Mouse (Mus musculus): ENCODE data around the gene Zcchc24. TPM values are rescaled to one million over a fixed set of nuclear protein-coding genes. Genes with fewer than 3 reads are reported as not detected.

Zcchc24 gene
- polyA plus RNA-seq, 1 experiment from 2014 or later = 10.3 TPM

DNA sequence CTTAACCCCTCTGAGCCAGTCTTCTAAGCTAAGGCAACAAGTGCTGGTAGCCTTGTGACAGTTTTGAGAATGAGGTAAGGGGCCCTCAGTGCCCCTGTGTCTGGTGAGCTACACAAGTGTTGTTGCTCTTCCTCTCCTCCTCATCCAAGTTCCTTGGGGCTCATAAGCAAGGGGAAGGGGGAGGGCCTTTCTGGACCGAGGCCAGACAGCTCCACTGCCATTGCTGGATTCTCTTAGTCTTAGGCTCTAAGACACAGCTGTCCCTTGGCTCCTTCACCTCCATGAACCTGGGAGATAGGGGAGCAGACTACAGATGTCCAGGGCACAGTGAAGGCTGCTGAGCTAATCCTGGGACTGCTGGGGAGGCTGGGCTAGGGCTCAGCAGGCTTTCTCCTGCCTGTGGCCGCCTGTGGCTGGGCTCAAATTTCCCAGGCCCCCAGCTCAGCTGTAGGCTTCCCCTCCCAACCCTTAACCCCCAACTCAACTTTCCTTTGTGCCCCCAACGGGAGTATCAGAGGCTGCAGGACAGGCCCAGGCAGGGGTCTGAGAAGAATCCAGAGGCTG, 34.5 kb upstream of the Zcchc24 start:
- Histone ChIP-seq H3K9ac (ENCODE audit: low read depth, low read length) (no peak overlapping the region), H3K36me3 (ENCODE audit: control insufficient read depth, insufficient read depth) (no peaks in the 10 kb centered on the region), H3K4me1 (replicated peaks; ENCODE audit: control insufficient read depth, insufficient read depth, low read length) (no peaks in the 10 kb centered on the region), H3K4me2 (replicated peaks; ENCODE audit: low read depth) (no peak overlapping the region), H3K27me3 (replicated peaks; ENCODE audit: control insufficient read depth, insufficient read depth, low read length) (no peaks in the 10 kb centered on the region), H3K9me3 (ENCODE audit: control insufficient read depth) (no peaks in the 10 kb centered on the region), H3K4me3 (ENCODE audit: low read depth, low read length) (no peak overlapping the region), H3K27ac (ENCODE audit: low read depth, low read length) (no peak overlapping the region)
- 65% methylated on average over 3 of the region's 3 CpGs for WGBS
- no peak for TF ChIP-seq CTCF (IDR thresholded peaks at IDR 0.05; ENCODE audit: low read depth)
- no peak for ATAC-seq

- Histone ChIP-seq H3K9ac (ENCODE audit: low read depth, low read length) (no peak overlapping the region), H3K4me1 (replicated peaks; ENCODE audit: control insufficient read depth, insufficient read depth, low read length) (no peaks in the 10 kb centered on the region), H3K36me3 (ENCODE audit: control insufficient read depth, insufficient read depth) (no peaks in the 10 kb centered on the region), H3K27ac (ENCODE audit: low read depth, low read length) (no peak overlapping the region), H3K27me3 (replicated peaks; ENCODE audit: control insufficient read depth, insufficient read depth, low read length) (no peaks in the 10 kb centered on the region), H3K4me3 (ENCODE audit: low read depth, low read length) (no peak overlapping the region), H3K4me2 (replicated peaks; ENCODE audit: low read depth) (no peak overlapping the region), H3K9me3 (ENCODE audit: control insufficient read depth) (no peaks in the 10 kb centered on the region)
- no peak for TF ChIP-seq CTCF (IDR thresholded peaks at IDR 0.05; ENCODE audit: low read depth)
- ATAC-seq = no peak
Measured at GRCm38 (mm10) chr14:25802511-25802910, 33.7 kb upstream of the Zcchc24 start.

GRCm38 (mm10) chr14:25800166-25800960, 31.5 kb upstream of the Zcchc24 start:
- Histone ChIP-seq H3K27me3 (replicated peaks; ENCODE audit: control insufficient read depth, insufficient read depth, low read length) (no peaks in the 10 kb centered on the region), H3K36me3 (ENCODE audit: control insufficient read depth, insufficient read depth) (no peaks in the 10 kb centered on the region), H3K9me3 (ENCODE audit: control insufficient read depth) (no peaks in the 10 kb centered on the region), H3K27ac (ENCODE audit: low read depth, low read length) (no peak overlapping the region), H3K9ac (ENCODE audit: low read depth, low read length) (no peak overlapping the region), H3K4me1 (replicated peaks; ENCODE audit: control insufficient read depth, insufficient read depth, low read length) (no peaks in the 10 kb centered on the region), H3K4me3 (ENCODE audit: low read depth, low read length) (no peak overlapping the region), H3K4me2 (replicated peaks; ENCODE audit: low read depth) (peak overlapping the region; percentile 9; the same call in 1 of the 2 replicates)
- 18% methylated on average over 19 of the region's 19 CpGs for WGBS
- peak; percentile 50; the same call in 1 of the 2 replicates for ATAC-seq
- TF ChIP-seq CTCF (IDR thresholded peaks at IDR 0.05; ENCODE audit: low read depth) = peak; percentile 97

DNA sequence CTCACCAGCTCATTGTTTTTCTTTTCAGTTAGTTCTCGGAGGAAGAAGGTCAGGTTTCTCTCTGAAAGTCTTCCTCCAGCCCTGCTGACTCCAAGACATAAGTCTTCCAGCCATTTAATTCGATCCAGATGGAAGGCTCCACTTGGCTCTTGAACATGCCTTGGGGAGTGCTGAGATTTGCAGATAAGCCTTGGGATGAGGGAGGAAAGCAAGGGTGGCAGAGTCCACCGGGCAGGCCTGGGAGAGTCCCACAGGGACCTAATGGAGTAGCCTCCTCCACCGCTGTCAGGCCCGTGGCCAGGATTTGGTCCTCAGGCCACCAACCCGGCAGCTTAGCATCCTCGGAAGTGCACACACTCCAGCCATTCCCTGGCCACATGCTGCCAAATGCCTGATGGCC, 27.8 kb upstream of the Zcchc24 start:
- Histone ChIP-seq H3K27ac (ENCODE audit: low read depth, low read length) (no peak overlapping the region), H3K9me3 (ENCODE audit: control insufficient read depth) (no peaks in the 10 kb centered on the region), H3K36me3 (ENCODE audit: control insufficient read depth, insufficient read depth) (no peaks in the 10 kb centered on the region), H3K4me3 (ENCODE audit: low read depth, low read length) (no peak overlapping the region), H3K9ac (ENCODE audit: low read depth, low read length) (no peak overlapping the region), H3K4me1 (replicated peaks; ENCODE audit: control insufficient read depth, insufficient read depth, low read length) (no peaks in the 10 kb centered on the region), H3K4me2 (replicated peaks; ENCODE audit: low read depth) (no peak overlapping the region), H3K27me3 (replicated peaks; ENCODE audit: control insufficient read depth, insufficient read depth, low read length) (no peaks in the 10 kb centered on the region)
- 84% methylated on average over 7 of the region's 7 CpGs for WGBS
- TF ChIP-seq CTCF (IDR thresholded peaks at IDR 0.05; ENCODE audit: low read depth) = no peak
- ATAC-seq = no peak

GRCm38 (mm10) chr14:25795561-25796174, 26.8 kb upstream of the Zcchc24 start:
- Histone ChIP-seq H3K27me3 (replicated peaks; ENCODE audit: control insufficient read depth, insufficient read depth, low read length) (no peaks in the 10 kb centered on the region), H3K9ac (ENCODE audit: low read depth, low read length) (no peak overlapping the region), H3K4me1 (replicated peaks; ENCODE audit: control insufficient read depth, insufficient read depth, low read length) (no peaks in the 10 kb centered on the region), H3K27ac (ENCODE audit: low read depth, low read length) (peak overlapping the region; percentile 46; the same call in 1 of the 2 replicates), H3K36me3 (ENCODE audit: control insufficient read depth, insufficient read depth) (no peaks in the 10 kb centered on the region), H3K4me3 (ENCODE audit: low read depth, low read length) (no peak overlapping the region), H3K9me3 (ENCODE audit: control insufficient read depth) (no peaks in the 10 kb centered on the region), H3K4me2 (replicated peaks; ENCODE audit: low read depth) (no peak overlapping the region)
- ATAC-seq = no peak
- TF ChIP-seq CTCF (IDR thresholded peaks at IDR 0.05; ENCODE audit: low read depth) = no peak
- 23% methylated on average over 10 of the region's 10 CpGs for WGBS

DNA sequence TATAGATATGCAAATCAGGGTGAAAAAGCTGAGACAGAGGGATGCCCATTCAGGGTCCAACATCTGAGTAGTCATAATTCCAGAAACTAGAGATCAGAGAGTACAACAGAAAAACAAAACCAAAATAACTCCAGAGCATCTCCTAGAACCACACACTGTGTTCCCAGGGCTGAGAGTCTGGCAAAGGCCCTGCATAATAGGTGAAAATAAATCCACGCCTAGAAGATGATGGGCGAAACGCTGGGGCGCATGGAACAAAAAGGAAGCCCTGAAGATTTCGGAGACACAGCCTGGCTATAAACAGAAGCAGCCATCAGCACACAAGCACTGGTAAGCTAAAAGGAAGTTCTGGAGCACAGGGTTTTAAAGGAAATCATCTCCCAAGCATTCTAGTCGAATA, 26.2 kb upstream of the Zcchc24 start:
- ATAC-seq = no peak
- Histone ChIP-seq H3K4me3 (ENCODE audit: low read depth, low read length) (no peak overlapping the region), H3K9ac (ENCODE audit: low read depth, low read length) (no peak overlapping the region), H3K36me3 (ENCODE audit: control insufficient read depth, insufficient read depth) (no peaks in the 10 kb centered on the region), H3K4me1 (replicated peaks; ENCODE audit: control insufficient read depth, insufficient read depth, low read length) (no peaks in the 10 kb centered on the region), H3K27me3 (replicated peaks; ENCODE audit: control insufficient read depth, insufficient read depth, low read length) (no peaks in the 10 kb centered on the region), H3K4me2 (replicated peaks; ENCODE audit: low read depth) (no peak overlapping the region), H3K9me3 (ENCODE audit: control insufficient read depth) (no peaks in the 10 kb centered on the region), H3K27ac (ENCODE audit: low read depth, low read length) (peak overlapping the region; percentile 46; the same call in 1 of the 2 replicates)
- no peak for TF ChIP-seq CTCF (IDR thresholded peaks at IDR 0.05; ENCODE audit: low read depth)
- WGBS = 68% methylated on average over 6 of the region's 6 CpGs
